Mouse (Mus musculus) lung, postnatal 0 days (tissue): ENCODE data around the gene Pam16. TPM values are rescaled to one million over a fixed set of nuclear protein-coding genes. Genes with fewer than 3 reads are reported as not detected.

ENCODE experiments used
- ATAC-seq: fragments of 200-750 bp; cut with Nextera tagmentation; 2 replicates; pipeline ENCODE4 v1.8.0; 2017; ENCODE audit warnings: moderate library complexity
- DNase-seq: peaks from one replicate; pipeline ENCODE4 v3.0.0-alpha.2; 2016; ENCODE audit warnings: low spot score
- H3K27ac ChIP-seq: fragments of 300-500 bp; sonication (generic); 2 replicates; pipeline ENCODE4 v1.5.1; 2014; ENCODE audit warnings: antibody characterized with exemption, mild to moderate bottlenecking, low read length, mixed read lengths
- H3K27me3 ChIP-seq: fragments of 300-500 bp; sonication (generic); replicated peaks from 2 replicates; pipeline ENCODE4 v1.6.1; 2014; ENCODE audit warnings: low read length, mixed read lengths; ENCODE audit not compliant: insufficient read depth
- H3K36me3 ChIP-seq: fragments of 300-500 bp; sonication (generic); 2 replicates; pipeline ENCODE4 v1.6.1; 2014; ENCODE audit warnings: low read length, mixed read lengths; ENCODE audit not compliant: insufficient read depth
- H3K4me1 ChIP-seq: fragments of 300-500 bp; sonication (generic); 2 replicates; pipeline ENCODE4 v1.6.1; 2014; ENCODE audit warnings: antibody characterized with exemption, low read depth, low read length, mixed read lengths; ENCODE audit not compliant: insufficient read depth
- H3K4me2 ChIP-seq: fragments of 300-500 bp; sonication (generic); replicated peaks from 2 replicates; pipeline ENCODE4 v1.6.1; 2014; ENCODE audit warnings: low read depth, mild to moderate bottlenecking, low read length, moderate library complexity, mixed read lengths
- H3K4me3 ChIP-seq: fragments of 300-500 bp; sonication (generic); 2 replicates; pipeline ENCODE4 v1.5.1; 2014; ENCODE audit warnings: low read depth, low read length
- H3K9ac ChIP-seq: fragments of 300-500 bp; sonication (generic); replicated peaks from 2 replicates; pipeline ENCODE4 v1.6.1; 2014; ENCODE audit warnings: low read depth, mild to moderate bottlenecking
- H3K9me3 ChIP-seq: fragments of 300-500 bp; sonication (generic); 2 replicates; pipeline ENCODE4 v1.6.1; 2016; ENCODE audit warnings: low read length, mixed read lengths
- CTCF ChIP-seq: IDR thresholded peaks from 2 replicates; pipeline ENCODE4 v1.5.1; 2016; ENCODE audit warnings: antibody characterized with exemption, mild to moderate bottlenecking
- EP300 ChIP-seq: IDR thresholded peaks from 2 replicates; pipeline ENCODE4 v1.6.1; 2016; ENCODE audit warnings: antibody characterized with exemption, mild to moderate bottlenecking, control low read depth
- WGBS: fragments of 180-500 bp; shearing (Covaris S2); extraction: QIAGEN DNeasy Blood & Tissue Kit; methylation state at CpG from one replicate; pipeline ENCODE4 v1.1.7; 2014; 5-methylcytosine and 5-hydroxymethylcytosine counted together
- polyA plus RNA-seq: library from polyadenylated mRNA; unstranded; fragments of >200 nt; fragmentation: Nextera tagmentation; extraction: Ambion mirVana; gene quantifications from 2 replicates; pipeline ENCODE4 v1.2.1, GENCODE M21; 2015

Gene Pam16
- polyA plus RNA-seq, 1 experiment from 2014 or later, result 78.4 TPM

DNA sequence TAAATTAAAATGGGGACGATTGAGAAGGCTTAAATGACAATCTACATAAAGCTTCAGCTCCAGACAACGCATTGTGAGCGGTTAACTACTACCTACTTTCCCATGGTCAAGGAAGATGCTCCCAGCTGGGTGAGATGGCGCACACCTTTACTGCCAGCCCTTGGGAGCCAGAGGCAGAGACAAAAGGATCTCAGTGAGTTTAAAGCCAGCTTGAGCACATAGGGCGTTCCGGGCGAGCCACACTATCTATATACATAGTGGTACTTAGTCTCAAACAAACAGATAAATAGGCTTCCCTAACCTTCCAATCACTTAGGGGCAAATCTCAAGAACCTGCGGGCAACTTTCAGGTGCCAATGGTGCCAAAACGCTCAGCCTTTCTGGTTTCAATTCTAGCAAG, 714 bp downstream of the Pam16 start:
- no peaks in the 10 kb centered on the region for H3K36me3 ChIP-seq
- peaks cover 7% of the 10 kb centered on the region; the same call in 1 of the 2 replicates for H3K4me1 ChIP-seq
- no peak for DNase-seq
- H3K27ac ChIP-seq, result peak overlapping the region; percentile 88
- TF ChIP-seq EP300, result no peak
- TF ChIP-seq CTCF, result no peak
- WGBS, result 18% methylated on average over 9 of the region's 9 CpGs
- ATAC-seq, result 0 out of 2 replicates have a peak, but pooled peaks have one; percentile 1
- H3K9ac ChIP-seq, result peak overlapping the region; percentile 77
- H3K4me3 ChIP-seq, result peak overlapping the region; percentile 65
- peak overlapping the region; percentile 88 for H3K4me2 ChIP-seq
- no peaks in the 10 kb centered on the region for H3K9me3 ChIP-seq
- no peaks in the 10 kb centered on the region for H3K27me3 ChIP-seq

GRCm38 (mm10) chr16:4616829-4617228, 8.0 kb downstream of the Pam16 start:
- Histone ChIP-seq H3K27ac (no peak overlapping the region), H3K27me3 (no peaks in the 10 kb centered on the region), H3K9ac (no peak overlapping the region), H3K4me2 (no peak overlapping the region), H3K9me3 (no peaks in the 10 kb centered on the region), H3K4me1 (no peaks in the 10 kb centered on the region), H3K36me3 (0 out of 2 replicates have a peak, but pooled peaks cover 9% of the 10 kb centered on the region), H3K4me3 (no peak overlapping the region)
- TF ChIP-seq CTCF, result no peak
- TF ChIP-seq EP300, result no peak
- WGBS, result 70% methylated on average over 4 of the region's 4 CpGs
- no peak for ATAC-seq
- DNase-seq, result no peak

GRCm38 (mm10) chr16:4615297-4615696, 9.5 kb downstream of the Pam16 start:
- ATAC-seq (no peak), DNase-seq (no peak)
- Histone ChIP-seq H3K9me3 (no peaks in the 10 kb centered on the region), H3K4me2 (no peak overlapping the region), H3K36me3 (0 out of 2 replicates have a peak, but pooled peaks cover 17% of the 10 kb centered on the region), H3K4me3 (no peak overlapping the region), H3K27ac (no peak overlapping the region), H3K4me1 (no peaks in the 10 kb centered on the region), H3K27me3 (no peaks in the 10 kb centered on the region), H3K9ac (no peak overlapping the region)
- no peak for TF ChIP-seq CTCF
- no peak for TF ChIP-seq EP300
- WGBS, result 79% methylated on average over 1 of the region's 1 CpGs

DNA sequence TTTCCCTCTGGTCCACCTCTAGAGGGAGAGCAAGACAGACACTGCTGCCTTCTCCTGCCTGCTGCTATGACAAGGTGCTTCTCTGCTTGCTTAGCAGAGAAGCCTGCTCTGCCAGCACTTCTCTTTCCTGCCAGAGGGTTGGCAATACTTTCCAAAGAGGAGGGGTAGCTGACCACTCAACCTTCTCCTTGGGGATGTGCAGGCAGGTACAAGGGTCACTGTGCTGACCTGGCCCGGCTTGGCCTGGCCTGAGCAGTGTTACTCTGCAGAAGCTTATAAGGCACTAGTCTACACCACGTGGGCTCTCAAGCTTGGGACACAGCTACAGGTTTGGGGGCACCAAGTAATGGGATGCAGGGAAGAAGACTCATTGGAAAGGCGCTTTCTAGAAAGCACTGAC, 10.1 kb downstream of the Pam16 start:
- Histone ChIP-seq H3K27ac (no peak overlapping the region), H3K36me3 (0 out of 2 replicates have a peak, but pooled peaks cover 17% of the 10 kb centered on the region)
- ATAC-seq, result no peak

GRCm38 (mm10) chr16:4613736-4614135, 11.1 kb downstream of the Pam16 start:
- 0 out of 2 replicates have a peak, but pooled peaks cover 17% of the 10 kb centered on the region for H3K36me3 ChIP-seq
- no peak overlapping the region for H3K27ac ChIP-seq
- ATAC-seq, result no peak

More for the DNA sequence above, 10.1 kb downstream of the Pam16 start:
- Histone ChIP-seq H3K4me1 (no peaks in the 10 kb centered on the region), H3K4me2 (no peak overlapping the region), H3K9ac (no peak overlapping the region), H3K4me3 (no peak overlapping the region), H3K9me3 (no peaks in the 10 kb centered on the region), H3K27me3 (no peaks in the 10 kb centered on the region)
- no peak for TF ChIP-seq CTCF
- no peak for TF ChIP-seq EP300
- WGBS, result 93% methylated on average over 3 of the region's 3 CpGs
- DNase-seq, result no peak

DNA sequence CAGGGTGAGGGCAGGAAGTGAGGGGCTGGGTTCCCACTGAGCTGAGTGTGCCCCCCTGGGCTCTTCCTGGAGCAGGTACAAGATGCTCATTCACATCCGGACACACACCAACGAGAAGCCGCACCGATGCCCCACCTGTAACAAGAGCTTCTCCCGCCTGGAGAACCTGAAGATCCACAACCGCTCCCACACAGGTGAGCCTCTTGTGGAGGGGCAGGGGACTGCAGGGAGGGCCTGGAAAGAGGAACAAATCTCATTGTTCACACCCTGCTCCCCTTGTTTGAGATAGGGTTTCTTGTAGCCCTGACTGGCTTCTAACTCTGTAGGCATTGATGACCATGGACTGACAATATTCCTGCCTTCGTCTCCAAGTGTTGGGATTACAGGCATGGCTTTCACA, 13.1 kb downstream of the Pam16 start:
- Histone ChIP-seq H3K27ac (no peak overlapping the region), H3K27me3 (no peaks in the 10 kb centered on the region), H3K4me2 (no peak overlapping the region), H3K4me3 (no peak overlapping the region), H3K9me3 (no peaks in the 10 kb centered on the region), H3K36me3 (0 out of 2 replicates have a peak, but pooled peaks cover 17% of the 10 kb centered on the region), H3K9ac (no peak overlapping the region), H3K4me1 (peaks cover under 1% of the 10 kb centered on the region; the same call in 1 of the 2 replicates)
- DNase-seq (no peak), ATAC-seq (no peak)
- WGBS, result 83% methylated on average over 7 of the region's 7 CpGs
- TF ChIP-seq EP300, result no peak
- peak; percentile 45 for TF ChIP-seq CTCF

More at GRCm38 (mm10) chr16:4613736-4614135, 11.1 kb downstream of the Pam16 start:
- Histone ChIP-seq H3K9me3 (no peaks in the 10 kb centered on the region), H3K27me3 (no peaks in the 10 kb centered on the region), H3K4me1 (no peaks in the 10 kb centered on the region), H3K9ac (no peak overlapping the region), H3K4me2 (no peak overlapping the region), H3K4me3 (no peak overlapping the region)
- DNase-seq, result no peak
- TF ChIP-seq CTCF, result no peak
- no peak for TF ChIP-seq EP300
- 89% methylated on average over 9 of the region's 9 CpGs for WGBS

DNA sequence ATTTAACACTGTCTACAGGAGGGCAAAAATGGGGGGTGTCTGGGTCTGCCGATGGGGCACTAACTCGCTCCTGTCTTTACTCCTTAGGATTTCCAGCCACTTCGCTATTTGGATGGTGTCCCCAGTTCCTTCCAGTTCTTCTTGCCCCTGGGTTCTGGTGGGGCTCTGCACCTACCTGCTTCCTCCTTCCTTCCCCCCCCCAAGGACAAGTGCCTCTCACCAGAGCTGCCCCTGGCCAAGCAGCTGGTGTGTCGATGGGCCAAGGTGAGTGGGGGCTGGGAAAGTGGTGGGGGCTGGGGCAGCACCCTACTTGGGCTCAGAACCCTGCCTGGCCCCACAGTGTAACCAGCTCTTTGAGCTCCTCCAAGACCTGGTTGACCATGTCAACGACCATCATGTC, 13.6 kb downstream of the Pam16 start:
- peaks cover 5% of the 10 kb centered on the region; the same call in 1 of the 2 replicates for H3K4me1 ChIP-seq
- H3K4me3 ChIP-seq, result no peak overlapping the region
- no peak for ATAC-seq
- TF ChIP-seq CTCF, result no peak
- no peak for TF ChIP-seq EP300
- H3K4me2 ChIP-seq, result no peak overlapping the region
- no peak overlapping the region for H3K9ac ChIP-seq
- no peak for DNase-seq
- no peaks in the 10 kb centered on the region for H3K9me3 ChIP-seq
- no peak overlapping the region for H3K27ac ChIP-seq
- WGBS, result 76% methylated on average over 5 of the region's 5 CpGs
- 0 out of 2 replicates have a peak, but pooled peaks cover 17% of the 10 kb centered on the region for H3K36me3 ChIP-seq
- H3K27me3 ChIP-seq, result no peaks in the 10 kb centered on the region
